Mouse (Mus musculus): ENCODE results near the gene Vars.

DNA sequence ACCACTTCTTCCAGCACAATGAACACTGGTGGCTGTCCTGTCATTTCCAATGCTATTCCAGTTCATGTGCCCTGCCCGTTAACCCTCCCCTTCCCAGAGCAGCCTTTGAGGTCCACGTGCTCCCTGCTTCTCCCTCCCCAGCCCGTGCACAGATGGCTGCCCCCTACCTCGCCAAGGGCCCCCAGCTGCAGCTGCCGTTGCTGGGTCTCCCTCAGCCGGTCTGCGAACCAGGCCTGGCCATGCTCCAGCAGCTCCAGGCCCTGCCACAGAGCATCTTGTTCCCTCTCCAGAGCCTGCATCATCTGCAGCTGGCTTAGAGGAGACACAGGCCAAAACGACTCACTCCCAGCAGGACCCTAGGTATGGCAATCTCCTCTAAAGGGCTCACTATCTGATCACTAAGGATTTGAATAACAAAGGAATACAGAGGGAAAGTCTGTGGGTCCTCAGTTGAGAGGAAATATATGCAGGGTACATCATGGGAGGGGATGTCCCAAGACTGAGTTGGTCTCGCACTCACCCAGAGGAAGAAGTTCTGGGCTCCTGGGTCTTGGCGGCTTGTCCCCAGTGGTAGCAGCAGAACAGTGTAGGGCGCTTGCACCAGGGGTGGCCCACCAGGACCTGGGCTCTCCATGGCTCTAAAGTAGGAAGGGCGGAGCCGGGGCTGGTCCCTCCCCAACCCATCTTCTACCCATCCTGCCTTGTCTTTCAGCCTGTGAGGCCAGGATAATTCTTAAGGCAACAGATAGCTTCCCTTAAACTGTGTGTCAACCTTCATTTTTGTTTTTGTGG is 26.7 kb downstream of the Vars start, which contains the start of gene Sapcd1:
- TF ChIP-seq POLR2A (IDR thresholded peaks at IDR 0.05; ENCODE audit: extremely low read depth, insufficient read depth, low read length) (no peak), CTCF (IDR thresholded peaks at IDR 0.05; ENCODE audit: extremely low read depth, insufficient read depth, low read length) (no peak)

Data from cortical plate, adult 2 months (tissue).